Mouse (Mus musculus): Measurements from ENCODE around the gene Cpt1a.

The Cpt1a gene

GRCm38 (mm10) chr19:3325771-3326478 lies 3.8 kb downstream of the Cpt1a start:
- DNase-seq, result peak; percentile 56

- DNase-seq, result peak; percentile 47
These were observed 4.4 kb downstream of the Cpt1a start for GRCm38 (mm10) chr19:3326479-3327047.

- no peak for DNase-seq
These were observed 11.1 kb downstream of the Cpt1a start for GRCm38 (mm10) chr19:3333247-3333646.

- DNase-seq, result no peak
These were observed 11.8 kb downstream of the Cpt1a start for GRCm38 (mm10) chr19:3333694-3334515.

GRCm38 (mm10) chr19:3334550-3334949 lies 12.4 kb downstream of the Cpt1a start:
- no peak for DNase-seq

- DNase-seq, result no peak
These were observed 13.8 kb downstream of the Cpt1a start for GRCm38 (mm10) chr19:3335917-3336316.

GRCm38 (mm10) chr19:3336485-3337255 lies 14.5 kb downstream of the Cpt1a start:
- no peak for DNase-seq

- no peak for DNase-seq
These were observed 17.1 kb downstream of the Cpt1a start for GRCm38 (mm10) chr19:3339187-3339586.

GRCm38 (mm10) chr19:3341021-3341420 lies 18.9 kb downstream of the Cpt1a start:
- no peak for DNase-seq

GRCm38 (mm10) chr19:3343929-3344328 lies 21.8 kb downstream of the Cpt1a start:
- no peak for DNase-seq

- no peak for DNase-seq
These were observed 22.8 kb downstream of the Cpt1a start for GRCm38 (mm10) chr19:3344636-3345544.

GRCm38 (mm10) chr19:3347784-3348183 lies 25.6 kb downstream of the Cpt1a start:
- no peak for DNase-seq

GRCm38 (mm10) chr19:3353415-3354111 lies 31.4 kb downstream of the Cpt1a start:
- DNase-seq, result peak; percentile 89

GRCm38 (mm10) chr19:3355096-3355495 lies 33.0 kb downstream of the Cpt1a start:
- peak; percentile 50 for DNase-seq

- no peak for DNase-seq
These were observed 34.4 kb downstream of the Cpt1a start for GRCm38 (mm10) chr19:3356516-3356915.

- DNase-seq, result peak; percentile 26
These were observed 35.5 kb downstream of the Cpt1a start for GRCm38 (mm10) chr19:3357620-3358019.

GRCm38 (mm10) chr19:3359841-3360588 lies 37.9 kb downstream of the Cpt1a start:
- no peak for DNase-seq

GRCm38 (mm10) chr19:3363510-3363909 lies 41.4 kb downstream of the Cpt1a start:
- no peak for DNase-seq

GRCm38 (mm10) chr19:3365089-3365488 lies 43.0 kb downstream of the Cpt1a start:
- no peak for DNase-seq

- no peak for DNase-seq
These were observed 46.1 kb downstream of the Cpt1a start for GRCm38 (mm10) chr19:3368276-3368675.

- DNase-seq, result peak; percentile 54
These were observed 51.2 kb downstream of the Cpt1a start for GRCm38 (mm10) chr19:3373380-3373779.

All from lung, postnatal 10 days (tissue).